Mouse (Mus musculus): ENCODE results near the gene Otulinl. TPM values are rescaled to one million over a fixed set of nuclear protein-coding genes. Genes with fewer than 3 reads are reported as not detected.
A peak's percentile ranks its signal among the peaks of the same experiment; 100 is the strongest.

Gene Otulinl
- polyA plus RNA-seq, 1 experiment from 2014 or later = 7.6 TPM

DNA sequence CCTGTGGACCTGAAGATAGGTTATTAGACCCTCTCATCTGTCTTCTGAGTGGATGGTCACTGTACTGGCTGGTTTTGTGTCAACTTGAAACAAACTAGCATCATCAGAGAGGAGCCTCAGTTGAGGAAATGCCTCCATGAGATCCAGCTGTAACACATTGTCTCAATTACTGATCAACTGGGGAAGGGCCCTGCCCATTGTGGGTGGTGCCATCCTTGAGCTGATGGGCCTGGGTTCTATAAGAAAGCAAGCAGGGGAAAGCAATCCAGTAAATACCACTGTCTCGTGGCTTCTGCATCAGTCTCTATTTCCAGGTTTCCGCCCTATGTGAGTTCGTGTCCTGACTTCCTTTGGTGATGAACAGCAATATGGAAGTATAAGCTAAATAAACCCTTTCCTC lies 36.1 kb downstream of the Otulinl start:
- Histone ChIP-seq H3K27ac (no peak overlapping the region), H3K36me3 (no peaks in the 10 kb centered on the region), H3K4me3 (no peak overlapping the region), H3K4me2 (no peak overlapping the region), H3K27me3 (replicated peaks) (no peaks in the 10 kb centered on the region), H3K4me1 (no peaks in the 10 kb centered on the region), H3K9me3 (replicated peaks) (no peaks in the 10 kb centered on the region), H3K9ac (no peak overlapping the region)
- WGBS (ENCODE audit: insufficient replicate concordance) = 67% methylated on average over 3 of the region's 3 CpGs
- no peak for ATAC-seq

DNA sequence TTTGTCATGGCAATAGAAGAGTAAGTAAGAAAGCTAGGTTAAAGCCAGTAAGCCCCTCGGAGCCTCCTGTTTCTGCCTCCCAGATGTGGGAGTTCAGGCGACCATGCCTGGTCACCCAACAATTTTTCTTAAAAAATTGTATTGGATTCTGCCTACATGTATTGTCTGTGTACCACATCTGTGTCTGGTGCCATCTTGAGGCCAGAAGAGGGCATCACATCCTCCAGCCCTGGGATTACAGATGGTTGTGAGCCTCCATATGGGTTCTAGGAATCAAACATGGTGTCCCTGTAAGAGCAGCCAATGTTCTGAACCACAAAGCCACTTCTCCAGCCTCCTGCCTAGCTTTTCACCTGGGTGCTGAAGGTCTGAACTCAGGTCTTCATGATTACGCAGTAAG lies 38.5 kb downstream of the Otulinl start:
- no peak for ATAC-seq
- no peaks in the 10 kb centered on the region for H3K27me3 ChIP-seq (replicated peaks)
- H3K9me3 ChIP-seq (replicated peaks) = no peaks in the 10 kb centered on the region
- H3K4me3 ChIP-seq = no peak overlapping the region
- H3K36me3 ChIP-seq = no peaks in the 10 kb centered on the region
- H3K4me2 ChIP-seq = no peak overlapping the region
- H3K4me1 ChIP-seq = no peaks in the 10 kb centered on the region
- WGBS (ENCODE audit: insufficient replicate concordance) = 67% methylated on average over 3 of the region's 3 CpGs
- H3K9ac ChIP-seq = no peak overlapping the region
- H3K27ac ChIP-seq = no peak overlapping the region

DNA sequence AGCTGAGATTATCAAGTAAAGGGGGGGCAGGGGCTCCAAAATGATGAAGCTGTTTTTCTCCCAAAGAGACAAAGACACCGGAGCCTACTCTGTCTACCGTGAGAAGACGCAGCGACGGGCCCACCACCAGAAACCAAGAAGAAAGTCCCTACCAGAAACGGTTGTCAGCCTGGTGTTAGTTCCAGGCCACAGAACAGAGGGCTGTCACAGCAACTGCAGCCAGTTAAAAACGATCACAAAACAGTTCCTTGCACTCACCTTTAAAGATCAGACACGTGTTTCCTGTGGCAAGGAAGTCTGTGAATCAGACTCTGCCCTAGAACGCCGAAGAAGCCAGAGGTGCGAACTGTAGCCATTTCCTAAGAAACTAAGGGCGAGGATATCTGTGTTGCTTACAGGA lies 40.2 kb downstream of the Otulinl start:
- ATAC-seq = no peak
- Histone ChIP-seq H3K4me1 (no peaks in the 10 kb centered on the region), H3K9me3 (replicated peaks) (no peaks in the 10 kb centered on the region), H3K4me2 (no peak overlapping the region), H3K36me3 (no peaks in the 10 kb centered on the region), H3K4me3 (no peak overlapping the region), H3K27ac (no peak overlapping the region), H3K27me3 (replicated peaks) (no peaks in the 10 kb centered on the region), H3K9ac (no peak overlapping the region)
- 36% methylated on average over 12 of the region's 12 CpGs for WGBS (ENCODE audit: insufficient replicate concordance)

DNA sequence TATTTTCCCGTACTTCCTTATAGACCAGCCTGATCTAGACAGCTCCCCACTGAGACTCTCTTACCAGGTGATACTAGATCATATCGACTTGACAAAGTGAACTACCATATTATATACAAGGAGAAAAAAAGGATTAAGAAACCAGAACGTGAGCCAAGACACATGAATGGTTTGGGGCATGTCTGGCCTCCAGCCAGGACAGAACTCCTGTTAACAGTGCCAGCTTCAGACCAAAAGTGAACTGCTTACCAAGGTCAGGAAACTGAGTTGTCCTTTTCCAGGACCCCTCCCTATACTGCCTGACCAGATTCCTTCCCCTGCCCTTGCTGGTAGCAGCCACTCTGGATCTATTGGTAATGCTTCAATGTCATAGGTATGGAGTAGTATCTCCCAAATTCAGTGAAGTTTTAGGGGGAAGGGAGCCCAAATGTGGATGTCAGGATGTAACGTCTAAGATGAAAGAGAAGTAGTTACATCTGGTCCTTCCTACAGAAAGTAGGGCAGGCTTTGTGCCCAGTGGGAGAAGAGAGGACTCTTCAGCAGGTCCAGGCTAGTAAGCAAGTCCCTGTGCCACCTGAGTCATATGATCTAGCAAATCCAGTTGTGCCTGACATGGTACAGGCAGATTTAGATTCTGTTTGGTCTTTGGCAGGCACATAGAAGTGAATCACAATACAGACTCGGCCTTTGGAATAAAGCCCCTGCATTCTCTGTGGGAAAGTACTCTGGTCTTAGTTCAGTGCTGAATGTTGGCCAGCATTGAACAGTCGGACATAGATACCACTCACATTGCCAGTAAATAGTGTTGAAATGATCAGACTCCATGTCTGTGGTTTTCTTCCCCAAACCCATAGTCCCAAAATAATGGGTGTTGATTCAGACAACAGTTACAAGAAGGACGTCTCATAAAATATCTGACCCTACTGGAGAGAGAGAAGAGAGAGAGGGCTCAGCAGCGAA lies 47.2 kb downstream of the Otulinl start:
- no peak overlapping the region for H3K27ac ChIP-seq
- ATAC-seq = no peak
- H3K27me3 ChIP-seq (replicated peaks) = no peaks in the 10 kb centered on the region
- H3K9me3 ChIP-seq (replicated peaks) = no peaks in the 10 kb centered on the region
- H3K4me2 ChIP-seq = no peak overlapping the region
- no peak overlapping the region for H3K9ac ChIP-seq
- peaks cover 14% of the 10 kb centered on the region for H3K4me1 ChIP-seq
- no peak overlapping the region for H3K4me3 ChIP-seq
- no peaks in the 10 kb centered on the region for H3K36me3 ChIP-seq
- 67% methylated on average over 8 of the region's 8 CpGs for WGBS (ENCODE audit: insufficient replicate concordance)

DNA sequence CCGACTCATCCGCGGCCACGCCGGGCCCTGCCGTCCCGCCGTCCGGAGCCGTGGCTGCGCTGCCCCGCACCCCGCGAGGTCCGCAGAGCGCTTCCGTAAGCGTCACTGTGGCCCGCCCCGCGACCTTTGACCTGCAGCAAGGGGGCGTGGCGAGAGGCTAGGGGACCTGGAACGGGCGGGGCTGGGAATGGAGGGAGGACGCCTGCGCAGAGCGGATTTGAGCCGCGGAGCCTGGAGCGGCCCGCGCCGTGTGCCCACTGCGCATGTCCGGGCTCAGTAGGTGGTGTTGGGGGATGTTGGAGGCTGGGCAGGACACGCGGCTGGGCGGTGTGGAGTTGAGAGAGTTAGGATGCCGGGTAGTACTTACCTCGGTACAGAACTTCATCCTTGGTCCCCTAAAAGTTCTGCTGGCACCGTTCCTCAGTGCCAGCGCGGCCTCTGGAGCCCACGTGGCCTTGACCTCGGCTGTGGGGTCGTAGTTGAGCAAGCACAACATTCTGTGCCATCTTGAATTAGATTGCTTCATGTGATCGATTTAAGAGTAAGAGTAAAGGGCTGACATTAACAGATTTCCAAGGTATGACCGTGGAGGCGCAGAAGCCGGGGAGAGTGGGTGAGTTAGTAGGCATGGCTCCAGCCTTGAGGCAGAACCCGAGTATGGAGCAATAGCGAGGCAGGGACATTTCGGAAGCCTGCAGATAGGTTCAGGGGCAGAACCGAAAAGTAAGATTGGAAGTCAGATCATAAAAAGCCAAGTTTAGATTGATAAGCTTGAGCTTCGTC lies 50.6 kb downstream of the Otulinl start, which contains the start of gene Otulin:
Gene Otulin (minus strand): TSS at position 93 of the 783 bp plus-strand sequence.
- peak; percentile 99 for ATAC-seq
- WGBS (ENCODE audit: insufficient replicate concordance) = 5% methylated on average over 56 of the region's 56 CpGs
- Histone ChIP-seq H3K27me3 (replicated peaks) (no peaks in the 10 kb centered on the region), H3K9ac (peak within 1 kb of the TSS; percentile 90), H3K27ac (peak within 1 kb of the TSS; percentile 77), H3K4me2 (peak within 1 kb of the TSS; percentile 85), H3K9me3 (replicated peaks) (no peaks in the 10 kb centered on the region), H3K4me3 (peak within 1 kb of the TSS; percentile 98), H3K36me3 (peaks cover 20% of the 10 kb centered on the region), H3K4me1 (peaks cover 49% of the 10 kb centered on the region)

DNA sequence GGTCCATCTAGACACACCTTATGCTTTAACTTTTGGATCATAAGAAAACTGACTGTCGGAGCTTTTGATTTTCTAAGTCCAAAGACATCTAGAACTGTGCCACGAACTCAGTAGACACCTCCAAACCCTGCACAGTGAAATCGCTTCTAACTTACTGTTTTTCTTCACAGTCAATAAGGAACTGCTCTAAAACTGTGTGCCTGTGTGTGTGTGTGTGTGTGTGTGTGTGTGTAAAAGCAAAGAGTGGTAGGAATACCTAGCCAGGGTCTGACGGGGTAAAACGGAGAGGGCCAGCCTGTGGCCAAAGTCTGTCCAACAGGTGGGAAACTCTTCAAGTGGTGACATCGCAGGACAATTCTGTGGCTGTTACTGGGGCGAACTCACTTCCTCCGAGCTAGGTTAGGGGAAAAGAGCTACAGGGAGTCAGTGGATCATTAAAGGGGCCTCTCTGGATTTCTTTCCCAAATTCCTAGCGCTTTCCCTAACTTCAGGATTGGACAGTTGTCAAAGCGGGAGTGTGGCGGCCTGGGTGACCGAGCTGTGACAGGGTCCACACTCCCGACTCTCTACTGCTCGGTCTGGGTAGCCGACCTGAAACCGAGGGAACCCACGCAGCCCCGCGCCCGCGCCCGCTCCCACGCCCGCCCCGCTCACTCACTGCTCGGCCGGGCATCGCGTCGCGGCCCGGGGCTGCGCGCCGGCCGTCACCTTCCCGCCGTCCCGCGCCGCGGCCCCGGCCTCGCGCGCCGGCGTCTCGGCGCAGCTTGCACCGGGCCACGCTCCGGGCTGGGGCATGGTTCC lies 51.4 kb downstream of the Otulinl start:
- peak overlapping the region; percentile 77 for H3K27ac ChIP-seq
- no peaks in the 10 kb centered on the region for H3K27me3 ChIP-seq (replicated peaks)
- H3K4me3 ChIP-seq = peak overlapping the region; percentile 98
- peaks cover 25% of the 10 kb centered on the region for H3K36me3 ChIP-seq
- peak overlapping the region; percentile 85 for H3K4me2 ChIP-seq
- ATAC-seq = peak; percentile 69
- H3K9ac ChIP-seq = peak overlapping the region; percentile 90
- WGBS (ENCODE audit: insufficient replicate concordance) = 2% methylated on average over 46 of the region's 53 CpGs
- H3K4me1 ChIP-seq = peaks cover 57% of the 10 kb centered on the region
- H3K9me3 ChIP-seq (replicated peaks) = no peaks in the 10 kb centered on the region

DNA sequence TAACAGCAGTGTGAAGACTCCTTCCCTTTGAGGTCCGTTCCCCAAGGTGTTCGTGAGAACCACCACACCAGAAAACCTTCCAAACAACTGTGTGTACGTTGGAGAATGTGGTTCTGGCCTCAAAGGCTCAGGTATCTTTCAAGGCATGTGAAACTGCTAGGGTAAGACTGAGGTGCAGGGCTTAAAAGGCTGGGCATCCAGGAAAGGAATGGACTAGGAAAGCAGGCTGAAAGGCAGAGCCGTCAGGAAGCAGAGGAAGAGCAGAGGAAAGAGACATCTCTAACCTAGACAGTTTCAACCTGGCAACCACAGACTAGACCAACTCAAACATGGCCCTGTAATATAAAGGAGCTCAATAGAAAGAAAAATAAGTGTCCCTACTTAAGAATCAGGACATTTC lies 52.3 kb downstream of the Otulinl start:
- Histone ChIP-seq H3K27me3 (replicated peaks) (no peaks in the 10 kb centered on the region), H3K36me3 (peaks cover 35% of the 10 kb centered on the region), H3K4me3 (peak overlapping the region; percentile 98), H3K27ac (no peak overlapping the region), H3K9ac (peak overlapping the region; percentile 90), H3K4me2 (peak overlapping the region; percentile 85), H3K9me3 (replicated peaks) (no peaks in the 10 kb centered on the region), H3K4me1 (peaks cover 65% of the 10 kb centered on the region)
- ATAC-seq = no peak
- 68% methylated on average over 4 of the region's 4 CpGs for whole genome bisulfite sequencing (ENCODE audit: insufficient replicate concordance)

DNA sequence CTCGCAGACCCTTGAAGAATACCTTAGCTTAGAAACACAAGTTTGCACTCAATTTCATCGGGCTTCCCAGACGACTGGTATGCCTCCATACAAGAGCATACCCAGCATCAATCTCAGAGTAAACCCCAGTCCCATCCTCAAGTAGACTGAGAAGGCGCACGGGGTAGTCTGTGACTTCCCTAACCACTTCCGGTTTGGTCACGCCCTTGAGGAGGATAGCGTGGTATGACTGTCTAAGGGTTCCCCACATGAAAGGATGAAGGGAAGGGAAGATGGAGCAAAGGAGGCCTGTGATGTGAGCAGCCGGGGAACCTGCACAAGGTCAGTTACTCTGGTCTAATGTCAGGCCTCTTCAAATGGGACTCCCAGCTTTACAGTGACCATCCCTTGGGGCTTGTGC lies 53.6 kb downstream of the Otulinl start:
- H3K27ac ChIP-seq = no peak overlapping the region
- WGBS (ENCODE audit: insufficient replicate concordance) = 47% methylated on average over 9 of the region's 9 CpGs
- peaks cover 65% of the 10 kb centered on the region for H3K4me1 ChIP-seq
- no peak for ATAC-seq
- peak overlapping the region; percentile 85 for H3K4me2 ChIP-seq
- no peak overlapping the region for H3K4me3 ChIP-seq
- no peaks in the 10 kb centered on the region for H3K27me3 ChIP-seq (replicated peaks)
- no peaks in the 10 kb centered on the region for H3K9me3 ChIP-seq (replicated peaks)
- H3K36me3 ChIP-seq = peaks cover 48% of the 10 kb centered on the region
- H3K9ac ChIP-seq = 0 out of 2 replicates have a peak overlapping the region, but pooled peaks have one; percentile 8

DNA sequence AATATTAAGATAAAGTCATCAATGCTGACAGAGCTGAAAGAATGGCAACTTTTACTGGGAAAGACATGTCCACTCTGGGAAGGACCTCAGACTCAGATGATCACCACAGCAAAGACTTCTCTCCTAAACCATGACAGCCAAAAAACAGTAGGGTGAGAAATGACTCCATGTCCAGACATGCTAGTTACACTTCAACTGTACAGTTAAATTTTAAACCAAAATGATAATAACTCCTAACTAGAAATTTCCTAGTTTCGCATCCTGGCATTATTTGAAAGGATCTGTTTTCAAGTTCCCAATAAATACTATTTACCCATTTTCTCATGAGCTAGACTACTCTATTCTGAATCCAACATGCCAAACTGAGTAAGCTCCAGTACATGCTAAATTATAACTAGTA lies 55.1 kb downstream of the Otulinl start:
- peaks cover 67% of the 10 kb centered on the region for H3K4me1 ChIP-seq
- ATAC-seq = no peak
- H3K4me2 ChIP-seq = peak overlapping the region; percentile 27; the same call in 1 of the 2 replicates
- H3K9ac ChIP-seq = no peak overlapping the region
- 0 out of 2 replicates have a peak overlapping the region, but pooled peaks have one; percentile 4 for H3K27ac ChIP-seq
- no peaks in the 10 kb centered on the region for H3K9me3 ChIP-seq (replicated peaks)
- H3K27me3 ChIP-seq (replicated peaks) = no peaks in the 10 kb centered on the region
- 82% methylated on average over 1 of the region's 1 CpGs for WGBS (ENCODE audit: insufficient replicate concordance)
- peaks cover 59% of the 10 kb centered on the region for H3K36me3 ChIP-seq
- H3K4me3 ChIP-seq = no peak overlapping the region

DNA sequence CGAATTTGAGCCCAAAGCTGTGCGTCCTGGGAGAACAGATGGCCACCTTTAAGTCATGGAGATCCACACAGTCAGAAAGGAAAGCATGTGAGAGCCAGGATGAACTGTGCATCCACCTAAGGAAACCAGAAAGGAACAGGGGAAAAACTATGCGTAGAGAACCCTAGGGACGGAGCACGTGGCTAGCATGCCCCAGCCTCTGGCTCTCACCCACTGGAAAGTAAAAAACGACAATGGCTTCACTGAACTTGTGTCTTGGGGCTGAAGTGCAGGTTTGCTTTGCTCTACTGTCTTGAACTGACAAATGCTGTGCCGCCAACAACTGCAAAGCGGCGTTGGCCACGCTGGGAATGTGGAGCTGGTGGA lies 55.5 kb downstream of the Otulinl start:
- Histone ChIP-seq H3K27me3 (replicated peaks) (no peaks in the 10 kb centered on the region), H3K4me2 (peak overlapping the region; percentile 27), H3K9me3 (replicated peaks) (no peaks in the 10 kb centered on the region), H3K4me3 (no peak overlapping the region), H3K9ac (no peak overlapping the region), H3K4me1 (peaks cover 67% of the 10 kb centered on the region), H3K36me3 (peaks cover 64% of the 10 kb centered on the region), H3K27ac (peak overlapping the region; percentile 4; the same call in 1 of the 2 replicates)
- no peak for ATAC-seq
- 55% methylated on average over 10 of the region's 10 CpGs for WGBS (ENCODE audit: insufficient replicate concordance)

DNA sequence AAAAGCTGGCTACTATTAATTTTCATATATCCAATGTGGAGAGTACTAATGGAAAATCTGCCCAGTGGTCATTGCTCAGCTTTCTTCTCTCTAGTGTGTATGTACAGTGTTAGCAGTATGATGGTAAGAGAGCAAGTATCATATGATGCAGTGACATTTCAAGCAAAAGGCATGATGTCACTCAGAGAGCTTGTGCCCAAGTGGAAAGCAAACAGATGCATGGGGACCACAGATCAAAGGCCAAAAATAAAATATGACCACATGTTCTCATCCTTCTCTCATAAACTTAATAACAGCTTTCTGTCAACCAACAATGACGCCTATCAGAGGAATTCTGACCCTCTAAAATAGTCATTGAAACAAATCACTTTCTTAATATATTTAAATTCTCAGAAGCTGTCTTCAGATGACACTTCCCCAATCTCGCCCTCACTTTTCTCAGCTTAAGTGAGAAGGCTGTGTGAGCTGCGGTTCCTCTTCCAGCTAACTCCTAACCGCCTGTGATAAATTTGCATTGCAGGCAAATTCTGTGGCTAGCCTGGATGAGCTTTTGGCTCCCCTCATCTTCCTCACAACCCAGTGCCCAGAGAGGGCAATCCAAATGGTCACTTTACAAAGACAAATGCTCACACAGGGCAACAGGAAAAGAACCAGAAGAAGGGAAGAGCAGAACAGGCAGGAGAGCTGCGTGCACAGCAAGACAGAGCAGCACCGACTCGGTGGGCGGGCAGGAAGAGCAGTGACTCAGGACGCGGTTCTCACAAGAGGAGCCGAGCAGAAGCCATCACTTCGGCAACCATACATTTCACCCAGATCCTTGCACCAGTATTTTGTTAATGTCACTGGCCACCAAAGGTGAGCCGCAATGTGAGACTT lies 56.1 kb downstream of the Otulinl start:
- Histone ChIP-seq H3K27ac (no peak overlapping the region; the same call in 1 of the 2 replicates), H3K4me2 (peak overlapping the region; percentile 27), H3K9ac (no peak overlapping the region), H3K36me3 (peaks cover 69% of the 10 kb centered on the region), H3K27me3 (replicated peaks) (no peaks in the 10 kb centered on the region), H3K9me3 (replicated peaks) (no peaks in the 10 kb centered on the region), H3K4me3 (no peak overlapping the region), H3K4me1 (peaks cover 70% of the 10 kb centered on the region)
- ATAC-seq = no peak
- 45% methylated on average over 13 of the region's 13 CpGs for WGBS (ENCODE audit: insufficient replicate concordance)

Measured in liver, embryonic 12.5 days (tissue).